Mouse (Mus musculus) CH12.LX (cell line): ENCODE measurements around the gene Eloa. TPM values are rescaled to one million over a fixed set of nuclear protein-coding genes. Genes with fewer than 3 reads are reported as not detected.

ENCODE experiments used
- DNase-seq: peaks from one replicate; pipeline ENCODE4 v3.0.0-alpha.2; 2013; ENCODE audit errors: extremely low read depth
- H3K27ac ChIP-seq: 2 replicates; pipeline ENCODE4 v1.5.1; 2012; ENCODE audit warnings: low read depth, mild to moderate bottlenecking, control low read depth, moderate library complexity; ENCODE audit not compliant: insufficient read depth
- H3K27me3 ChIP-seq: replicated peaks from 2 replicates; pipeline ENCODE3; 2012; ENCODE audit warnings: inconsistent platforms
- H3K36me3 ChIP-seq, 2 experiments: replicated peaks in 1 of 2; 2 replicates each; pipeline versions ENCODE3 to v1.6.1; 2012; ENCODE audit warnings: inconsistent platforms in 1 of 2, low read length in 1 of 2, mild to moderate bottlenecking in 1 of 2, mixed read lengths in 1 of 2, moderate library complexity in 1 of 2; ENCODE audit not compliant: control insufficient read depth in 1 of 2, insufficient read depth in 1 of 2
- H3K4me1 ChIP-seq, 2 experiments: 2 replicates each; pipeline ENCODE4 v1.6.1; 2012; ENCODE audit warnings: inconsistent platforms in 1 of 2, moderate library complexity in 1 of 2; ENCODE audit not compliant: insufficient read depth in 2 of 2, control insufficient read depth in 1 of 2
- H3K4me2 ChIP-seq: 2 replicates; pipeline ENCODE4 v1.6.1; 2012; ENCODE audit warnings: low read depth, mild to moderate bottlenecking, control low read depth; ENCODE audit not compliant: poor library complexity, insufficient read depth, severe bottlenecking
- H3K4me3 ChIP-seq, 3 experiments: fragments of 150-350 bp in 1 of 3; sonication (generic) in 1 of 3; replicated peaks in 1 of 3; 2 replicates each; pipeline versions ENCODE3 to v1.5.1; 2011 to 2012; ENCODE audit warnings: low read depth in 2 of 3, low read length in 2 of 3, mild to moderate bottlenecking in 2 of 3, moderate library complexity in 2 of 3, control low read depth in 1 of 3, improper control_type of control experiment in 1 of 3, inconsistent platforms in 1 of 3, mixed read lengths in 1 of 3; ENCODE audit not compliant: poor library complexity in 1 of 3
- H3K79me2 ChIP-seq: replicated peaks from 2 replicates; pipeline ENCODE4 v1.6.1; 2012; ENCODE audit warnings: mild to moderate bottlenecking, moderate library complexity; ENCODE audit not compliant: control insufficient read depth, poor library complexity, insufficient read depth, severe bottlenecking; ENCODE audit errors: extremely low read depth
- H3K9ac ChIP-seq: 2 replicates; pipeline ENCODE4 v1.6.1; 2012; ENCODE audit warnings: low read depth, mild to moderate bottlenecking, control low read depth, moderate library complexity; ENCODE audit not compliant: insufficient read depth
- H3K9me3 ChIP-seq: replicated peaks from 2 replicates; pipeline ENCODE3; 2012; ENCODE audit warnings: low read length, inconsistent platforms, mixed read lengths
- BHLHE40 ChIP-seq: IDR thresholded peaks from 2 replicates; pipeline ENCODE4 v1.6.1; 2011; ENCODE audit warnings: mild to moderate bottlenecking, low read depth, low read length, improper control_type of control experiment
- CTCF ChIP-seq, 2 experiments: IDR thresholded peaks in 1 of 2; conservative IDR thresholded peaks in 1 of 2; 2 replicates each; pipeline ENCODE4 v1.5.1; 2011 to 2012; ENCODE audit warnings: low read depth in 2 of 2, low read length in 2 of 2, improper control_type of control experiment in 1 of 2, inconsistent platforms in 1 of 2, mild to moderate bottlenecking in 1 of 2, moderate library complexity in 1 of 2
- ELF1 ChIP-seq: IDR thresholded peaks from 2 replicates; pipeline ENCODE4 v1.6.1; 2014; ENCODE audit warnings: low read depth, mild to moderate bottlenecking, inconsistent platforms, low read length, improper control_type of control experiment
- EP300 ChIP-seq: IDR thresholded peaks from 2 replicates; pipeline ENCODE4 v1.6.1; 2011; ENCODE audit warnings: low read length, improper control_type of control experiment
- ETS1 ChIP-seq: conservative IDR thresholded peaks from 2 replicates; pipeline ENCODE4 v1.6.1; 2012; ENCODE audit warnings: low read depth, mild to moderate bottlenecking, inconsistent platforms, low read length, improper control_type of control experiment, moderate library complexity
- GABPA ChIP-seq: IDR thresholded peaks from 2 replicates; pipeline ENCODE4 v1.6.1; 2012; ENCODE audit warnings: low read depth, low read length, improper control_type of control experiment, inconsistent platforms; ENCODE audit not compliant: insufficient replicate concordance
- HCFC1 ChIP-seq: IDR thresholded peaks from 2 replicates; pipeline ENCODE4 v1.6.1; 2012; ENCODE audit warnings: low read depth, mild to moderate bottlenecking, inconsistent platforms, low read length, improper control_type of control experiment
- IRF4 ChIP-seq: IDR thresholded peaks from 2 replicates; pipeline ENCODE4 v1.6.1; 2014; ENCODE audit warnings: low read depth, mild to moderate bottlenecking, inconsistent platforms, low read length, improper control_type of control experiment
- JUN ChIP-seq: IDR thresholded peaks from 2 replicates; pipeline ENCODE4 v1.6.1; 2011; ENCODE audit warnings: low read depth, mild to moderate bottlenecking, low read length, improper control_type of control experiment, moderate library complexity; ENCODE audit not compliant: insufficient read depth
- JUND ChIP-seq: conservative IDR thresholded peaks from 2 replicates; pipeline ENCODE4 v1.6.1; 2011; ENCODE audit warnings: low read depth, low read length, improper control_type of control experiment
- KAT2A ChIP-seq: IDR thresholded peaks from 2 replicates; pipeline ENCODE4 v1.6.1; 2012; ENCODE audit warnings: low read length, improper control_type of control experiment, inconsistent platforms; ENCODE audit not compliant: insufficient replicate concordance
- MAFK ChIP-seq: IDR thresholded peaks from 2 replicates; pipeline ENCODE4 v1.6.1; 2011; ENCODE audit warnings: low read length, improper control_type of control experiment; ENCODE audit not compliant: insufficient replicate concordance
- MEF2A ChIP-seq: IDR thresholded peaks from 2 replicates; pipeline ENCODE4 v1.6.1; 2014; ENCODE audit warnings: low read depth, mild to moderate bottlenecking, inconsistent platforms, low read length, improper control_type of control experiment, borderline replicate concordance
- MXI1 ChIP-seq: IDR thresholded peaks from 2 replicates; pipeline ENCODE4 v1.6.1; 2011; ENCODE audit warnings: mild to moderate bottlenecking, low read depth, low read length, improper control_type of control experiment
- MYC ChIP-seq: IDR thresholded peaks from 2 replicates; pipeline ENCODE4 v1.6.1; 2011; ENCODE audit warnings: low read depth, mild to moderate bottlenecking, improper control_type of control experiment, low read length
- NELFE ChIP-seq: IDR thresholded peaks from 2 replicates; pipeline ENCODE4 v1.6.1; 2011; ENCODE audit warnings: low read depth, low read length, improper control_type of control experiment
- NRF1 ChIP-seq: IDR thresholded peaks from 2 replicates; pipeline ENCODE4 v1.6.1; 2014; ENCODE audit warnings: low read depth, mild to moderate bottlenecking, inconsistent platforms, low read length, improper control_type of control experiment, moderate library complexity
- PAX5 ChIP-seq: IDR thresholded peaks from 2 replicates; pipeline ENCODE4 v1.6.1; 2012; ENCODE audit warnings: low read length, inconsistent platforms, mixed read lengths
- POLR2AphosphoS2 ChIP-seq: IDR thresholded peaks from 2 replicates; pipeline ENCODE4 v1.6.1; 2011; ENCODE audit warnings: low read depth, low read length, improper control_type of control experiment
- RAD21 ChIP-seq: IDR thresholded peaks from 2 replicates; pipeline ENCODE4 v1.6.1; 2011; ENCODE audit warnings: low read depth, mild to moderate bottlenecking, low read length, improper control_type of control experiment, moderate library complexity
- RCOR1 ChIP-seq: conservative IDR thresholded peaks from 2 replicates; pipeline ENCODE4 v1.6.1; 2012; ENCODE audit warnings: low read depth, mild to moderate bottlenecking, inconsistent platforms, low read length, improper control_type of control experiment
- SMC3 ChIP-seq: IDR thresholded peaks from 2 replicates; pipeline ENCODE4 v1.6.1; 2011; ENCODE audit warnings: low read depth, low read length, improper control_type of control experiment
- TBP ChIP-seq: conservative IDR thresholded peaks from 2 replicates; pipeline ENCODE4 v1.6.1; 2011; ENCODE audit warnings: low read depth, low read length, improper control_type of control experiment
- UBTF ChIP-seq: IDR thresholded peaks from 2 replicates; pipeline ENCODE4 v1.6.1; 2012; ENCODE audit warnings: low read depth, mild to moderate bottlenecking, inconsistent platforms, low read length, improper control_type of control experiment, moderate library complexity
- USF1 ChIP-seq: IDR thresholded peaks from 2 replicates; pipeline ENCODE4 v1.6.1; 2014; ENCODE audit warnings: low read depth, mild to moderate bottlenecking, inconsistent platforms, low read length, improper control_type of control experiment
- USF2 ChIP-seq: conservative IDR thresholded peaks from 2 replicates; pipeline ENCODE4 v1.6.1; 2011; ENCODE audit warnings: low read depth, low read length, improper control_type of control experiment
- ZC3H11A ChIP-seq: IDR thresholded peaks from 2 replicates; pipeline ENCODE4 v1.6.1; 2012; ENCODE audit warnings: low read depth, mild to moderate bottlenecking, inconsistent platforms, low read length, improper control_type of control experiment
- ZKSCAN1 ChIP-seq: IDR thresholded peaks from 2 replicates; pipeline ENCODE4 v1.6.1; 2012; ENCODE audit warnings: low read depth, inconsistent platforms, low read length, improper control_type of control experiment, borderline replicate concordance
- ZMIZ1 ChIP-seq: IDR thresholded peaks from 2 replicates; pipeline ENCODE4 v1.6.1; 2012; ENCODE audit warnings: low read depth, mild to moderate bottlenecking, inconsistent platforms, low read length, improper control_type of control experiment
- dilution Hi-C: fragments of 300-500 bp; cut with MboI; formaldehyde crosslinking; loops from 2 replicates; pipeline ENCODE4 v1.14.3; 2020; ENCODE audit warnings: low sequenced_read_pairs; ENCODE audit not compliant: extremely low pct_unique_long_range_greater_than_20kb, extremely low pct_ligation_motif_present
- in situ Hi-C: fragments of 300-500 bp; cut with MboI; formaldehyde crosslinking; loops from 3 replicates; pipeline ENCODE4 v1.14.3; 2019; ENCODE audit warnings: low sequenced_read_pairs, low pct_ligation_motif_present, low pct_unique_long_range_greater_than_20kb, mixed read lengths
- polyA plus RNA-seq: library from polyadenylated mRNA; unstranded; fragments of >175 nt; gene quantifications from 2 replicates; pipeline ENCODE4 v1.2.1, GENCODE M21; 2012; ENCODE audit warnings: low read depth; ENCODE audit not compliant: insufficient read length
- total RNA-seq, 2 experiments: library from RNA; depleted of rRNA; stranded (reverse); fragments of 300-350 nt in 1 of 2; fragments of >200 nt in 1 of 2; gene quantifications; 2 replicates each; pipeline ENCODE4 v1.2.3; 2012 to 2014

The Eloa gene
- total and polyA plus RNA-seq, 3 experiments: 45.8 to 66.2 (median 66.0) TPM

DNA sequence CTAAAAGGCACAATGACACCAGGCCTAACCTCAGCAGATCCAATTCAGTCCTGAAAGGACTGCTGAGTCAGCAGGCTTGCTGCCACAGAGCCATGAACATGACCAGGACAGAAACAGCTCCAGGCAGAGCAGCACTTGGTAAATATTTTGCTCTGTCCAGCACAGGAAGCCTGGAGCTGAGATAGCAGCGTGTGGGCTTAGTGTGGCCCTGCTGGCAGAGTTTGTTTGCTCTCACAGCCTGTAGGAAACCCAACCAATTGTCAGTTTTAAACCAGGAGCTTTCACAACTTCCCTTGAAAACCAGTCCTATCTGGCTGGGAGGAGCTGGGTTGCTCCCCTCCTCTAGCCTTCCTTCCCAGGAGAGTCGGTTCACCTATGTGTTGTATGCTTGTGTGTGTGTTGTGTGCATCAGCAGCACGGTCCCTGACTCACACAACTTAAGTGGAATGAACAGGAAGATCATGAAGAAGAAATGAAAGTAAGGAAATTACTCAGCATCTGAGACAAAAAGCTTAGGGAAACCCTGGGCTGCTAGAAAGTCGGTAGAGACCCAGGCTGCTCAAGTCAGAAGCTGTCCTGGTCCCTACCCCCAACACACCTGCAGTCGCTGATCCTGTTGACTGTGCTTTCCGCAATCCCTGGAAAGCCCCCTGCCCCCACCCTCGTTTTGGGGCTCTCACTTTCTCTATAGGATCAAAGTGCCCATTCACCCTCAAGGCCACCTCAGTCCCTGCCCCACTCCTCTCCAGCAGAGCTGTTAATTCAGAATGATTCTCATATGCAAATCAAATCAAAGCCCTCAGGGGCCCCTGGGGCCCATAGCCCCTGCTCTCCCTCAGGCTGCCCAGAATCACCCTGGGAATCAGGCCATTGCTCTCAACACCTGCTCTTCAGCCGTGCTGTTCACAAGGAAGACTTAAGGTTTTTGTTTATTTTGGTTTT is 9.7 kb upstream of the Eloa start (continued):
- TF ChIP-seq JUN (peak; percentile 89), ZC3H11A (no peak), ETS1 (peak; percentile 95), MYC (peak; percentile 92), ELF1 (peak; percentile 45; the same call in 1 of the 2 replicates), NELFE (no peak), RCOR1 (peak; percentile 96), MAFK (peak; percentile 83; the same call in 1 of the 2 replicates), HCFC1 (peak; percentile 18; the same call in 1 of the 2 replicates), USF2 (no peak), SMC3 (peak; percentile 23), ZKSCAN1 (no peak), IRF4 (peak; percentile 98), EP300 (peak; percentile 99), TBP (peak; percentile 72), UBTF (peak; percentile 66), ZMIZ1 (peak; percentile 82; the same call in 1 of the 2 replicates), MXI1 (peak; percentile 65), CTCF (conservative IDR thresholded peaks at IDR 0.05 in 1 of 2, IDR thresholded peaks at IDR 0.05 in 1 of 2; ENCODE audit: low read depth in 2 of 2, low read length in 2 of 2) (no peak), POLR2AphosphoS2 (no peak), PAX5 (no peak), BHLHE40 (peak; percentile 89)
- TF ChIP-seq, all 38 proteins: peak for 27

- Histone ChIP-seq H3K9me3 (peaks cover 3% of the 10 kb centered on the region), H3K4me2 (peak overlapping the region; percentile 82), H3K4me1 (peaks cover 31 to 64% of the 10 kb centered on the region in 2 experiments), H3K79me2 (no peaks in the 10 kb centered on the region), H3K27me3 (no peaks in the 10 kb centered on the region), H3K4me3 (no peak overlapping the region), H3K27ac (peak overlapping the region; percentile 95), H3K36me3 (no peaks in the 10 kb centered on the region), H3K9ac (peak overlapping the region; percentile 14)
- TF ChIP-seq USF1 (no peak), NELFE (no peak), USF2 (no peak), RAD21 (no peak), EP300 (peak; percentile 67; the same call in 1 of the 2 replicates), TBP (no peak), GABPA (no peak), MAFK (peak; percentile 94), KAT2A (no peak), ZMIZ1 (no peak), MEF2A (peak; percentile 83; the same call in 1 of the 2 replicates), NRF1 (no peak), JUND (peak; percentile 71), ETS1 (0 out of 2 replicates have a peak, but pooled peaks have one; percentile 36), JUN (peak; percentile 45; the same call in 1 of the 2 replicates), PAX5 (no peak), IRF4 (0 out of 2 replicates have a peak, but pooled peaks have one; percentile 4)
- in situ Hi-C loops (no loop called here), dilution Hi-C loops (no loop called here)
- DNase-seq: no peak
Measured at GRCm38 (mm10) chr4:136028689-136029088, 7.1 kb upstream of the Eloa start.
